Mouse (Mus musculus): ENCODE measurements around the gene Fbxl5. TPM values are rescaled to one million over a fixed set of nuclear protein-coding genes. Genes with fewer than 3 reads are reported as not detected.

The Fbxl5 gene
- total RNA-seq, 2 experiments from 2014 or later: 82.1 to 93.8 TPM

DNA sequence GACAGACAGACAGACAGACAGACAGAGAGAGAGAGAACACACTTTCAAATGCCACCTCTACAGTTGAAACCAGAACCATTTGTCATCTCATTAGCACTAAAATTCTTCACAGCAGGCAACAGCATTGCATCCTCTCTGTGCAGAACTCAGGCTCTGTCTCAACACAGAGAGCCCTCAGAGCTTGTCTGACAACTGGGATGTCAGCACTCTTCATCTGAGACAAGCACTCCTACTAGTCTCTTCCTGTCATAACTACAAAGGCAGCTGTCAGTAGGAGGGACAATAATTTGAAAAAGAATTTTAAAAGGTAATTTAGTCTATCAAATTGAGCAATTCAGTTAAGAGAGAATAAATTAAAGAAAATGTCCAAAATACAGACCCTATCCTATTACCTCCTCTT lies 122.2 kb downstream of the Fbxl5 start:
- no peak for ATAC-seq (ENCODE audit: poor library complexity, severe bottlenecking)

DNA sequence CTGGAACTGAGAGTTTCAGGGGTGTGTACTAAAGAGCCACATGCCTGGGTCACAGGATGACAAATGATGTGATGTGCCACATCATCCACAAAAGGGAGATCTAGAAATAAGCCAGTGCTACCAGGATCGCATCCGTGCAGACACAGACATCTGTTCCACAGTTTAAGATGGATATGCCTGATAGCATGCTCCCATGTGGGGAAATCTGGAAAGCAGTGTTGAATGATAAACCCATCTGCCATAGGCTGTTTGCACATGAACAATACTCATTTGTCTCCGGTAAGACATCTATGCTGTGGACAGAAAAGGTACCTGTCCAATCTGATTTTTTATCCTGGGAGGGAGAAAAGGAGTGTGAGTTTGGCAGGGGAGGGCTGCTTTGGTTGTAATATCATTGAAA lies 124.3 kb downstream of the Fbxl5 start:
- no peak for ATAC-seq (ENCODE audit: poor library complexity, severe bottlenecking)

Other genes with a start within 250 kb of the Fbxl5 start
- 0.02 and 0.91 TPM in 2 replicates for gene Cc2d2a, start 159.3 kb downstream of the Fbxl5 start, total RNA-seq (2015)
- gene Cc2d2a, start 159.3 kb downstream of the Fbxl5 start, total RNA-seq (2017): 0.04 and 1.0 TPM in 2 replicates
- gene Bst1, start 2.8 kb downstream of the Fbxl5 start, total RNA-seq (2015): 29.8 and 31.3 TPM in 2 replicates
- 25.1 and 32.3 TPM in 2 replicates for gene Bst1, start 2.8 kb downstream of the Fbxl5 start, total RNA-seq (2017)
- 0.83 and 1.6 TPM in 2 replicates for gene Cd38, start 46.9 kb upstream of the Fbxl5 start, total RNA-seq (2015)
- gene Cd38, start 46.9 kb upstream of the Fbxl5 start, total RNA-seq (2017): 0.45 and 0.48 TPM in 2 replicates
- gene Gm7879, start 91.5 kb upstream of the Fbxl5 start, total RNA-seq (2015): 2.4 and 5.7 TPM in 2 replicates
- gene Gm7879, start 91.5 kb upstream of the Fbxl5 start, total RNA-seq (2017): 1.7 and 3.1 TPM in 2 replicates
- gene Fgfbp1, start 160.1 kb upstream of the Fbxl5 start, total RNA-seq (2015): not detected in 2 replicates
- gene Fgfbp1, start 160.1 kb upstream of the Fbxl5 start, total RNA-seq (2017): not detected in 2 replicates